Mouse (Mus musculus): ENCODE data around the gene Taf13. TPM values are rescaled to one million over a fixed set of nuclear protein-coding genes. Genes with fewer than 3 reads are reported as not detected.

Gene Taf13
- total and polyA plus RNA-seq, 2 experiments from 2014 or later: 7.0 to 44.1 TPM

- Histone ChIP-seq H3K4me3 (ENCODE audit: low read depth, low read length) (peak overlapping the region; percentile 46), H3K27ac (ENCODE audit: low read depth, low read length) (peak overlapping the region; percentile 59; the same call in 1 of the 2 replicates), H3K27me3 (ENCODE audit: insufficient read depth, low read length) (no peaks in the 10 kb centered on the region), H3K36me3 (ENCODE audit: insufficient read depth, low read length) (no peaks in the 10 kb centered on the region), H3K4me1 (ENCODE audit: insufficient read depth, low read length) (peaks cover 3% of the 10 kb centered on the region; the same call in 1 of the 2 replicates), H3K9me3 (ENCODE audit: low read length) (no peaks in the 10 kb centered on the region), H3K4me2 (ENCODE audit: low read depth, low read length, poor library complexity, severe bottlenecking) (peak overlapping the region; percentile 57), H3K9ac (replicated peaks; ENCODE audit: low read length, poor library complexity, severe bottlenecking) (peak overlapping the region; percentile 47)
- DNase-seq (ENCODE audit: low spot score) (no peak), ATAC-seq (ENCODE audit: low FRiP score) (no peak)
- 6% methylated on average over 15 of the region's 15 CpGs for WGBS
- no peak for TF ChIP-seq CTCF (IDR thresholded peaks at IDR 0.05)
These were observed 35.5 kb upstream of the Taf13 start for GRCm38 (mm10) chr3:108535896-108536516.

DNA sequence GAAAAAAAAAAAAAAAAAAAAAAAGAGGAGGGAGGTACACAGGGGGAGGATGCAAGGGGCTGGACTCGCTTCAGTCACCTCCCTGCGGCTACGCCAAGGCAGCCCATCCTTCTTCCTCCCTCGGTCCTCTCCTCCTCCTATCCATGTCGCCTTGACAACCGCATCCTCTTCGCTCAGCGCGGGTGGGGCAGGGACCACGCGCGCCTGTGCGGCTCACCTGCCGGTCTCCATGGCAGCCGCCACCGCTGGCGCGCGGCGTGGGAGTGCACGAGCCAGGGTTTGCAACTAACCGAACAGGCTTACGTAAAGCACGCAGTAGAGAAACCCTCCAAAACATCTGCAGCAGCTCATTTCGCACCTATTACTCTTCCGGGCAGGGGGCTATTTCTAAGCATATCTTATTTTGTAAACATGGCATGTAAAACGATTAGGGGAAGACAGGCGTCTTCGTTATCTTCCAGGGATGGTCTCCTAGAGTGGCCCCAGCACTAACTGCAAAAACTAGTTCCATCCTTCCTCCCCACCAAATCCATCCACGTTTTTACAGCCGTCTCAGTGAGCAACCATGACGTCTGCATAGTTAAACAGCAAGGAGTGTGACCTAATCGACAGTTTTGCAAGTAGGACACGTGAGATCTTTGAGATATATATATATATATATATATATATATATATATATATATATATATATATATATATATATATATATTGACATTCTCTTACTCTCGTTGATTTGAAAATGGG is 34.8 kb upstream of the Taf13 start, which contains the start of gene 5330417C22Rik:
TSS of gene 5330417C22Rik (minus strand) at position 20 of the 744 bp plus-strand sequence.
- H3K36me3 ChIP-seq (ENCODE audit: insufficient read depth, low read length): no peaks in the 10 kb centered on the region
- H3K4me2 ChIP-seq (ENCODE audit: low read depth, low read length, poor library complexity, severe bottlenecking): peak within 1 kb of the TSS; percentile 57
- peak within 1 kb of the TSS; percentile 46 for H3K4me3 ChIP-seq (ENCODE audit: low read depth, low read length)
- H3K4me1 ChIP-seq (ENCODE audit: insufficient read depth, low read length): peaks cover 3% of the 10 kb centered on the region; the same call in 1 of the 2 replicates
- ATAC-seq (ENCODE audit: low FRiP score) (peak; percentile 94), DNase-seq (ENCODE audit: low spot score) (peak; percentile 92)
- H3K9ac ChIP-seq (replicated peaks; ENCODE audit: low read length, poor library complexity, severe bottlenecking): peak within 1 kb of the TSS; percentile 47
- H3K9me3 ChIP-seq (ENCODE audit: low read length): no peaks in the 10 kb centered on the region
- WGBS: 1% methylated on average over 34 of the region's 35 CpGs
- no peaks in the 10 kb centered on the region for H3K27me3 ChIP-seq (ENCODE audit: insufficient read depth, low read length)
- no peak; the same call in 1 of the 2 replicates for TF ChIP-seq CTCF (IDR thresholded peaks at IDR 0.05)
- H3K27ac ChIP-seq (ENCODE audit: low read depth, low read length): peak within 1 kb of the TSS; percentile 64

- Histone ChIP-seq H3K27me3 (ENCODE audit: insufficient read depth, low read length) (no peaks in the 10 kb centered on the region), H3K4me3 (ENCODE audit: low read depth, low read length) (peak overlapping the region; percentile 24), H3K27ac (ENCODE audit: low read depth, low read length) (peak overlapping the region; percentile 64), H3K4me1 (ENCODE audit: insufficient read depth, low read length) (peaks cover 3% of the 10 kb centered on the region; the same call in 1 of the 2 replicates), H3K4me2 (ENCODE audit: low read depth, low read length, poor library complexity, severe bottlenecking) (peak overlapping the region; percentile 42), H3K9ac (replicated peaks; ENCODE audit: low read length, poor library complexity, severe bottlenecking) (no peak overlapping the region), H3K36me3 (ENCODE audit: insufficient read depth, low read length) (no peaks in the 10 kb centered on the region), H3K9me3 (ENCODE audit: low read length) (no peaks in the 10 kb centered on the region)
- peak; percentile 94 for TF ChIP-seq CTCF (IDR thresholded peaks at IDR 0.05)
- WGBS: 2% methylated on average over 17 of the region's 17 CpGs
- DNase-seq (ENCODE audit: low spot score): peak; percentile 96
- peak; percentile 69 for ATAC-seq (ENCODE audit: low FRiP score)
These were observed 34.2 kb upstream of the Taf13 start for GRCm38 (mm10) chr3:108537303-108537702.

DNA sequence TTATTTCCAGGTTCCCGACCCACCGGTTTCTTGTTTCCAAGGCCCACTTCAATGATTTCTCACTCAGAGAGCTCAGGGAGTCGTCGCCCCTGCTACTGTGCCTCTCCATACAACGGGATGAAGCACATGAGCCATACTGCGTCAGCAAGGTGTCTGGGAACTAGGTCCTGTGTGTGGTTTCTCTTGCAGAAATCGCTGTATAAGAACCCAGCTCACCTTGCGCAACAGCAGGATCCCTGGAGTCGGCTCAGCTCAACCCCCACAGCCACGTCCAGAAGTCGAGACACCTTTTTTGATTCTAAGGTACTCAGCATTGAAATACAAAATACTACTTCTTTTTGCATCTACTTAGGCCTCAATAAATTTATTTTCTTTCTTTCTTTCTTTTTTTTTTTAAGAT is 29.2 kb upstream of the Taf13 start:
- no peak for TF ChIP-seq CTCF (IDR thresholded peaks at IDR 0.05)
- H3K4me2 ChIP-seq (ENCODE audit: low read depth, low read length, poor library complexity, severe bottlenecking): no peak overlapping the region
- no peak for ATAC-seq (ENCODE audit: low FRiP score)
- no peaks in the 10 kb centered on the region for H3K36me3 ChIP-seq (ENCODE audit: insufficient read depth, low read length)
- WGBS: 81% methylated on average over 11 of the region's 11 CpGs
- H3K9me3 ChIP-seq (ENCODE audit: low read length): no peaks in the 10 kb centered on the region
- H3K27ac ChIP-seq (ENCODE audit: low read depth, low read length): no peak overlapping the region
- peaks cover 3% of the 10 kb centered on the region; the same call in 1 of the 2 replicates for H3K4me1 ChIP-seq (ENCODE audit: insufficient read depth, low read length)
- H3K4me3 ChIP-seq (ENCODE audit: low read depth, low read length): no peak overlapping the region
- H3K9ac ChIP-seq (replicated peaks; ENCODE audit: low read length, poor library complexity, severe bottlenecking): no peak overlapping the region
- H3K27me3 ChIP-seq (ENCODE audit: insufficient read depth, low read length): no peaks in the 10 kb centered on the region
- no peak for DNase-seq (ENCODE audit: low spot score)

GRCm38 (mm10) chr3:108554111-108554561 is 17.4 kb upstream of the Taf13 start:
- H3K9me3 ChIP-seq (ENCODE audit: low read length): no peaks in the 10 kb centered on the region
- WGBS: under 1% methylated on average over 37 of the region's 42 CpGs
- peaks cover 4% of the 10 kb centered on the region; the same call in 1 of the 2 replicates for H3K4me1 ChIP-seq (ENCODE audit: insufficient read depth, low read length)
- ATAC-seq (ENCODE audit: low FRiP score) (peak; percentile 69), DNase-seq (ENCODE audit: low spot score) (peak; percentile 21)
- peak overlapping the region; percentile 76 for H3K4me3 ChIP-seq (ENCODE audit: low read depth, low read length)
- peak overlapping the region; percentile 80 for H3K4me2 ChIP-seq (ENCODE audit: low read depth, low read length, poor library complexity, severe bottlenecking)
- H3K36me3 ChIP-seq (ENCODE audit: insufficient read depth, low read length): peaks cover 19% of the 10 kb centered on the region
- no peaks in the 10 kb centered on the region for H3K27me3 ChIP-seq (ENCODE audit: insufficient read depth, low read length)
- peak overlapping the region; percentile 96 for H3K27ac ChIP-seq (ENCODE audit: low read depth, low read length)
- no peak for TF ChIP-seq CTCF (IDR thresholded peaks at IDR 0.05)
- H3K9ac ChIP-seq (replicated peaks; ENCODE audit: low read length, poor library complexity, severe bottlenecking): peak overlapping the region; percentile 97
